Mouse (Mus musculus): ENCODE results near the gene Plxna2. TPM values are rescaled to one million over a fixed set of nuclear protein-coding genes. Genes with fewer than 3 reads are reported as not detected.

Plxna2 gene
- total RNA-seq, 2 experiments from 2014 or later = 0.09 to 1.5 TPM

DNA sequence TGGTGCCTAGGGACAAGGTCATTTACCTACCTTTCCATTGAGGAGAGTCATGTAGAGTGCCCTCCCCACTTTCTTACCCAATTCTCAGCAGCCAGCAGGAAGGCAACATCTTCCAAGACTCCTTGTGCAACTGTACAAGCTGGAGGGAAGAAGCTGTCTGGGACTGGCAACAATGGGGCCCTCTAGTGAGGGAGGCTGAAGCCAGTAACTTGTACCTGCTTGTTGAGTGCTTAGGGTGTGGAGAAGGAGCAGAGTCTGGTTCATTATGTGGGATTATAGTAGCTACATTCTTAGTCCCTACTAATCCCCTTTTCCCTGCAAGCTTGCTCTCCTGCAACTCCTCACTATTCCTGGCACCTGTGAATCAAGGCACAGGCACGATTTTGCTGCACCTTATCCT, 32.1 kb downstream of the Plxna2 start:
- no peak for ATAC-seq (replicated peaks; ENCODE audit: low FRiP score, low TSS enrichment, poor library complexity, severe bottlenecking)

DNA sequence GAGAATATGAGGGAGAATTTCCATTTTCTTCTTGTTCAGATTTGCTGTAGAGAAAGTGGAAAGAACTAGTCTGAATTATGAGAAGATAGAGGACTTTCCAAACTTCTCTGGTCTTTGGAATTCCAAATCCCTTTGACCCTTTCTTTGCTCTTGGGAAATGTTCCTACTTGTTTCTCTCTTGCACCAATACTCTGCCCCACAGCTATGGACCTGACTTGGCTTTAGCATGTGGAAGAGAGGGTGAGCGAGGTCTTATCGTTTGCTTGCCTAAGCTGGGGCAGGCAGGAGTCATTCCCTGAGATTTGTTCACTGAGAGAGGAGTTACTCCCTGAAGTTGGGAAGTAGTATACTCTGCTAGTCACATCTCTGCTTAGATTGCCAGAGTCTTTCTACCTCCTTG, 32.5 kb downstream of the Plxna2 start:
- no peak for ATAC-seq (replicated peaks; ENCODE audit: low FRiP score, low TSS enrichment, poor library complexity, severe bottlenecking)

DNA sequence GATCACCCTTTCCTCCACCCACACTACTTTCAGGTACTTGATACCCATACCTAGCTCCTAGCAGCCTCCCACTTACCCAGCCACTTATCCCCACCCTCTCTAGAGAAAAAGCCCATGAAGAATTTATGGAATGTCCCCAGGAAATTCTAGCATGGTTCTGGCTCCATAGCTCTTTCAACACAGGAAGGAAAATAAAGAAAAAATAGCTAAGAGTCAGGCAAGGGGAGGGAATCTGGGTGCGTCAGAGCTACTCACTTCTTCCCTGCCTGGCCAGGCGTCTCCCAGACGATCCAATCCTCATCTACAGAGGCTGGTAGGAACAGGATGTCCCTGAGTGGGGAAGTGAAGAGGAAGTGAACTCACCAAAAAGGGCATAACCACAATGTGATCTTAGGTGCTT, 34.0 kb downstream of the Plxna2 start:
- no peak for ATAC-seq (replicated peaks; ENCODE audit: low FRiP score, low TSS enrichment, poor library complexity, severe bottlenecking)

DNA sequence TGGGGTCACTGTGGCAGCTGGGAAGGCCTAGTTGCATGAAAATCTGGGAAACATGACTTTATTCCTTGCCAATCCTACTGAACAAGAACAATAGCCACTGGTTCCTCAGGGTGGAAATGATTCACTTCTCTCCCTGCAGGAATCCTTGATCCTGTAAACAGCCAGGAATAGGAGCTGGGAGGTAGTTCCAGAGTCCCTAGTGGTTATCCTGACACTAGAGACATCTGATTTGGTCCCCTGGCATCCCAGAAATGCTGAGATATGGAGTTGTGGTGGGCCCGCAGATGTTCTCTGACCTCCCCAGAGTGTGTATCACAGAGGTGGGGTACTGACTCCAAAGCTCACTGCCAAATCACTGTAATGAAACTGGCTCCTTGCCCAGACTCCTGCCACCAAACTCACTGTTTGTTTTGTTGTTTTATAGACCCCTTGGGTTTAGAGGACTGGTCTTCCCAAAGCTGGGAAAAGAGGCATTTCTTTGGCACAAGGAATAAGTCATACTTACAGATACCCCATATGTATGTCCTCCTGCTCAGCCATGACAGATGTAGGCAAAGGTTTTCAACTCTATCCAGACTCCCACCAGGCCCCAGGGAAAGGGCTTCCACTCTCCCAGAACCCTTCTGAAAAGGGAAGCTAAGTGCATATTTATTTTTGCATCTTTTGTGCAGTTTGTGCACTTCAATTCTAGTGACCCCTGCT, 40.6 kb downstream of the Plxna2 start:
- no peak for ATAC-seq (replicated peaks; ENCODE audit: low FRiP score, low TSS enrichment, poor library complexity, severe bottlenecking)

DNA sequence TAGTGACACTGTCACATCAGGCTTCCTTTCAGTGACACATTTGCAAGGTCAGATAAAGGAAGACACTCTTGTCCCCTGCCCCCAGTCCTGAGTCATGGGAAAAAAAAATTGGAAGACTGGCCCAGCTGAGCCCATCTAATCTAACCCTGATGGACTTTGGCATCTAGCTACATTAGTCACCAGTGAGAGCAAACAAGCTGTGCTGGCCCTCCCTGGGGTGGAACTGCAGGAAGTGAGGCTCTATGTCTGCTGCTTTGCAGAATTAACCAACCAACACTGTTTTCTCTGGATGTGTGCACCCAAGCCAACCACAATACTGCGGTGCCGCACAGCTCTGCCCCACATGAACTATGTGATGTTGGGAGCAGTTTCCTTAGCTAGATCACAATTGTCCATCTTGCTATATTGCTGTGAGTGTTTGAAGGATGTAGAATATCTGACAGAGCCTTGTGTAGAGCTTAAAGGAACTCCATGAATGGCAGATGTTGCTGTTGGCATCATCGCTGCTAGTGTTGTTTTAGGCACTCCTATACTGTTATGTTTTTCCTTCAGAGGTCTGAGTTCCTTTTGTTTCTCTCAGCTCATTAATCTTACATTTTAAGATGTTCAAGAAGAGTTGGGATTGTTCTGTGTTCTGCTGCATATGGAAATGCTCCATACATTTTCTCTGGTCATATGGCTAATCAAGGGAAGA, 42.6 kb downstream of the Plxna2 start:
- ATAC-seq (replicated peaks; ENCODE audit: low FRiP score, low TSS enrichment, poor library complexity, severe bottlenecking) = no peak

DNA sequence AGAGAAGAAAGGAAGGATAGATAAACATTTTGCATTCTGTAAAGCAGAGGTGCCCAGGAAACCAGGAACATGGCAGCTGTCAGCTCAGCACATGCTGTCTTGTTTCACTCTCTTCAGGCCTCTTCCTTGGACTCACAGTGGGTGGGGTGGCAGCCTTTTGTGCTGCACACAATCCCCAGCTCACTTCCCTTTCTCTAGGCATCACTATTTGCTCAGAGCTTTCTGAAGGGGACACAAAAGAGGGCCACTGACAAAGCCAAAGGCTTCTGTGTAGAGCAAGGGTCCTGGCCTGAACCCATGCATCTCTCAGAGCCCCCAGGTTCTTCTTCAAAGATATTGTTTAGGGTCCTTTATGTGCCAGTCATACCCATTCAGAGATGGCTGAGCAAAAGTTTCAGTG, 45.0 kb downstream of the Plxna2 start:
- ATAC-seq (replicated peaks; ENCODE audit: low FRiP score, low TSS enrichment, poor library complexity, severe bottlenecking) = no peak

DNA sequence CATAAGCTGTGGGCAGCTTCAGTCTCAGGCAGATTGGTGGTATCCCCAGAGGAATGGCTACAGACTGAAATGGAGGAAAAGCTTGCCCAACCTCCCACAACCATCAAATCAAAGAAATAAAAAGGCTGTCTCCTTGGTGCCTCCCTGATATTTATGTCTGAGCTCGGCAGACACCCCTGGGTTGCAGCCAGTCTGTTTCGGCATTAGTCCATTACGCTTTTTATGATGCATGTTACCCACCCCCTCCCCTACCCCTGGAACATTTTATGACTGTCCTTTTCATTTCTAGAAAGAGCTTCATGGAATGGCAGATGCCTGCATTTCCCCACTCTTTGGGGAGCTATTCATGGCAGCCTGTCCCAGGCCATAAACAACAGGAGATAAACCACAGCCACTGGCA, 47.7 kb downstream of the Plxna2 start:
- no peak for ATAC-seq (replicated peaks; ENCODE audit: low FRiP score, low TSS enrichment, poor library complexity, severe bottlenecking)

DNA sequence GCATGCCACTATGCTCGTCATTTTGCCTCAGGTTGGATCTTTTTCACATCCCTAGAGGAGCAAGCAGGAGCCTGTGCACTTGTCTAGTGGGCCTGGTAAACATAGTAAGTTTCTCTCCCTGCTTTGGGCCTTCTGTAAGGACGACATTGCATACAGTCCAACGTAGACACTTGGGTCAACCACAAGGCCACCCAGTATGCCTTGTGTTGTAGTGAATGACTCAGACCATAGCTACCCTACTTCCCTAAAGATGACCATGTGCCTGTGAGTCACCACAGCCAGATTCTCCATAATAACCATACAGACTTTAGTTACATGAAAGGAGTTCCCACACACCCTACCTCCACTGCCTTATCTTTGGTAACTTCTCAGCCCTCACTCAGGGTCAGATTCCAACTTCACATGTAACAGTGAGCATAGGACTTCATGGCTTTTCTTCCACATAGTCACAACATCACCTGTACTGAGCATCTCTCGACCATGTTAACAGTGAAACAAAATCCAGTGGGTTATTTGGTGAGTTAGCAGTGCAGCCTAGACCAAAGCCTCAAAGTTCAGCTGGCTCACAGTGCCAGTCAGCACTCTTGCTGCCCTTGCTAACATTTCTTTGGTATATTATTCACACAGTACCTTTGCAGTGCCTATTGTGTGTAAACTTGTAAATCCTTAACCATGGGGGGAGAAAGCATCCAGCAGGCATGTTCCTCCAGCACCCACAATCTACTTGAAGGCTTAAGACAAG, 53.9 kb downstream of the Plxna2 start:
- ATAC-seq (replicated peaks; ENCODE audit: low FRiP score, low TSS enrichment, poor library complexity, severe bottlenecking) = no peak

DNA sequence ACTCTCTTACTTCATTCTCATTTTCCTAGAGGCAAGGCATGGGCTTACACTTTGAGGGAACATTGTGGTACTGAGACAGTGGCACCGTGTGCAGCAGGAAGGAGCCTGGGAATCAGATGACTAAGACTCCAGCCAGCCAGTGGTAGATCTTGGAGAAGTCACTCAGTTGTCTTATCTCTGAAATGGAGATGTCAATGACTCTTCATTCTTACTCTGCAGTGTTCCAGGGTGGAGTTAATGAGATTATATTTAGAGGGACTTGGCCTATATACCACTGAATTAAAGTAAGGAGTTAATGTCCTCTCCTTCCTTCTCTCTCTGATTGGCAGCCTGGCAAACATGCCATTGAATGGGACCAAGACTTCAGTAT, 54.5 kb downstream of the Plxna2 start:
- ATAC-seq (replicated peaks; ENCODE audit: low FRiP score, low TSS enrichment, poor library complexity, severe bottlenecking) = 0 out of 2 replicates have a peak, but pooled peaks have one; percentile 5

DNA sequence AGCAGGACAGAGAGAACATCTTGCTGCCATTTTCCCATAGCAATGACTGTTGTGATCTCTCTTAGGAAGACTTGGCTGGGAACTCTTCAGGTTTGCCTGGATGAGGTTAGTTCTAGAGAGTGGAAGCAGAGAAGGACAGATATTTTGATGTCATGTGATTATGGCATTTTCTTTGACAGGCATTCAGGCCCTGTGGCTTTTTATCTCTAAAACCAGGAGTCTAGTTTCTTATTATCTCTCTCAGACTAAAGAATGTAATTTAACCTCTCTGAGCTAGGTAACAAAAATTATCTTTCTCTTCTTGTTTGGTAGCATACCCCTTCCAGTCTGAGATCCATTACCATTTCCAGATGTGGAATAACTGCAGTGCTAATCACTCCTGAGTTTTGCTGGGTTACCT, 55.2 kb downstream of the Plxna2 start:
- ATAC-seq (replicated peaks; ENCODE audit: low FRiP score, low TSS enrichment, poor library complexity, severe bottlenecking) = peak; percentile 69

DNA sequence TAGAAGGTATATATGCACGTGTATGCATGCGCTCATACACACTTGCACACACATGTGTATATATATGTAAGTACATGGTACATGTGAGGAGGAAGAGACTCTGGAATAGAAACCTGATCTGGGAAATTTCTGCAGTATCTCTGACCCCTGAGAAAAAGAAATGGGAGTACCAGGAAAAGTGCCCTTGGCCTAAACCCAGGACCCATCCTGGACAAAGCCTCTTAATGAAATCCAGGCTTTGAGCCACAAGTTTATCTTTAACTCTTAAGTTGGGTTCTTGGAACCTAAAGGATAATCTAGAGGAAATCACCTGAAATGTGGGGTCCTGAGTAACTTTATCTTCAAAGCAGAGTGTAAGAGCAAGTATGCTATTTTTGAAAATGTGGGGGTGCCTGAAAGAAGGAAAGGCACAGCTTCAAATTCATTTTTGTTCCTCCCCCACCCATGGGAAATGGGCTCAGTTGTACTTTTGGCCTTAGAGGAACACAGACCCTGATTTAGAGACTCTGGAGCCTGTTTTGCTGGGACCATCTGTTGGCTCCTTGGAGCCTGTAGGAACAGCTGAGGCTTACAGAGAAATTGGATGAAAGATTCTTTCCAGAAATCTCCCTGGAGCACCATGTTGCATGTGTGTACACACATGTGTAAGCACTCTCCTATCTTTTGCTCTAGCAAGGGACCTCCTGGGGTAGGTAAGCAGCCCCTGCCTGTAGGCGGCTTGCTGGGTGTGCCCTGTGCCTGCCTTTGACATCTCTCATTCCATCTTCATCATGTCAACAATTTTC, 57.3 kb downstream of the Plxna2 start:
- no peak; the same call in 1 of the 2 replicates for ATAC-seq (replicated peaks; ENCODE audit: low FRiP score, low TSS enrichment, poor library complexity, severe bottlenecking)

DNA sequence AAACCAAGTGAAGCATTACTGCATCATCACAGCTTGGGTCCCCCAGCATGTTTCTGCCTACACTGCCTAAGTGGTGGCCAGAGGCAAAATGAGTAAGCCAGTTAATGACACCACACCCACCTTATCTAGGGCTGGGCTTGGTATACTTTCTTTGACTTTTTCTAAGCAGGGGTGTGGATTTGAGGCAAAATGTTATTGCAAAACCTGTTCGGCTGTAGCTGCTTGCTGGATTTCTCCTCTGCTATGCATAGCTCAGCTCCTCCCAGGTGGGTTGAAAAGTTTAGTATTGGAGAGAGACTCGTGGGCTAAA, 57.8 kb downstream of the Plxna2 start:
- peak; percentile 83 for ATAC-seq (replicated peaks; ENCODE audit: low FRiP score, low TSS enrichment, poor library complexity, severe bottlenecking)

DNA sequence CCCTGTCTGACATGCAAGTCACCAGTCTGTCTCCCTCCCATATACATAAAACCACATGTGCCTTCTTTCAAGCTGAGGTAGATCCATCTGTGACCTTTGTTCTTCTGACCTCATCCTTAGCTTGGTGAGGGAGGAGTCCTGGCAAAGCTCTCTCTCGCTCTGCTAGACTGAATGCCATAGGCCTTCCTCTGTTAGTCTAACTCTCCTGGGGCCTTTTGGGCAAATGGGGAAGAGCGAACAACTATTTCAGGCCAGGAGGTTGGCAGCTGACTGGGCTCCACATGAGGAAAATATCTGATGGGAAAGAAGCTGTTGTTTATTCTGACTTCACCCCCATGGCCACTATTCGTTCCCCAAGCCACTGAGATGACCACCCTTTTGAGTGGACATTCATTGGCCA, 59.9 kb downstream of the Plxna2 start:
- no peak for ATAC-seq (replicated peaks; ENCODE audit: low FRiP score, low TSS enrichment, poor library complexity, severe bottlenecking)

DNA sequence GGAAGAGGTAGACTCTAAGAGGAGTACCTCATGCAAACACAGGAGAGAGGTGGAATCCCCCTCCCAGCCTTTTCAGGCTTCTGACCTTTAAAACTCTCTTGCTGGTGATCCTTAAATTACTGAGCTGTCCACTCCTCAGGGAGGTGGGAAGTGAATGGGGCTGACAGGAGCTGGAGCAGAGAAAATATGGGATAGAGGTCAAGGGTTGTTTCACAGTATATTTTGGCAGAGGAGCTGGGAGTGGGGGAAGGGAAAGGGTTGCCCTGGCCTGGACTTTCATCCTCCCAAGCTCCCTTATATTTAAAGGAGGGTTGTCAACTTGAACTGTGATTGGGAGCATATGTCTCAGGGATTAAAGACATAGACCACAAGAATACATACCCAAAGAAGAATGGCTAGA, 61.1 kb downstream of the Plxna2 start:
- no peak for ATAC-seq (replicated peaks; ENCODE audit: low FRiP score, low TSS enrichment, poor library complexity, severe bottlenecking)

DNA sequence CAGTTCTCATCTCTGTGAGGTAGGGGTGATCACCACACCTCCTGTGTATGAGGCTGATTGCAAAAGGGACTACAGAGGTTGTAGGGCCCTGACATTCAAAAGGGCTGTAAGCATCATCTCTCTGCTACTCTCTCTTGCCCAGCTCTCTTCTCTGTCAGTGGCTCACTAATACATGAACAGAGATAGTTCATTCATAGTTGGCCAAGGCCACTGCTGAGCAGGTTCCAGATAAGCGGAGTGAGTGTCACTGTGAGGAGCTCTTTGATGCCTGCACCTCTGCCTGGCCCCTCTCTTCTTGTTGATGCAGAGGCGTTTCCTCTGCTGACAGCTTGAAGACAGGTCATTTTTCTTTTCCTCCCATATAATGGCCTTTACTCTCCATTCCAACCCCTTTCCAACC, 62.1 kb downstream of the Plxna2 start:
- no peak for ATAC-seq (replicated peaks; ENCODE audit: low FRiP score, low TSS enrichment, poor library complexity, severe bottlenecking)

DNA sequence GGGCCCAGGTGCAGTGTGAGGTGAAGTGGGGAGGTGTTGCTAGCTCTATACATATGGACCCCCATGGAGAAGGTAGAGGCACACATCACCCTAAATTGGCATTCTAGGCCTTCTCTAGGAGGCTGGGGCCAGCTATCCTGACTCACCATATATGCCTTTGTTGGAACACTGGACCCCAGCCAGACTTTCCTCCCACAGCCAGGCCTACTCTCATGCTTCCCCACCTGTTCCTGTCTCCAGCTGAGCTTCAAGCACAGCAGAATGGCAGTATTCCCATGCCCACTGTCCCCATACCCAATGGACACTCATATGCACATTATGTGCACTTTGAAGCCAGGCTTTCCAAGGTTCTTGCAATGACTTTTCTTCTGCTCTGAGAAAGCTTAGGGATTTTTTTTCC, 64.0 kb downstream of the Plxna2 start:
- no peak for ATAC-seq (replicated peaks; ENCODE audit: low FRiP score, low TSS enrichment, poor library complexity, severe bottlenecking)

DNA sequence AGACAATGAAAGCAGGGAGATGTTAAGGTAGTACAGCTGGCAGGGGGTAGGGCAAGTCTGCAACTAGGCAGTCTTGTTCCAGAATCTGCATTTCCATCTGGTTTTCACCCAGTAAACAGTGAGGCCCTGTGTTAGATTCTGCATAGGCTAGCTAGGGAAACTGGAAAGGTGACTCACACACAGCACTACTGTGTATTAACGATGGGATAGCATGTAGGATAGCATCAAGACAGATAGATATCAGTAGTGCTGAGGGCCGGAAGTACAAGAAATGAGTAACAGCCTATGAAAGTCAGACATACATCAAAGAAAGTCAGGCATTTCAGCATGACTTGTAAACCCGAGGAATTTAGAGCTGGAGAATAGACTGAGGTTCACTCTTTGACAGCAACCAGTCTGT, 65.1 kb downstream of the Plxna2 start:
- ATAC-seq (replicated peaks; ENCODE audit: low FRiP score, low TSS enrichment, poor library complexity, severe bottlenecking) = no peak

DNA sequence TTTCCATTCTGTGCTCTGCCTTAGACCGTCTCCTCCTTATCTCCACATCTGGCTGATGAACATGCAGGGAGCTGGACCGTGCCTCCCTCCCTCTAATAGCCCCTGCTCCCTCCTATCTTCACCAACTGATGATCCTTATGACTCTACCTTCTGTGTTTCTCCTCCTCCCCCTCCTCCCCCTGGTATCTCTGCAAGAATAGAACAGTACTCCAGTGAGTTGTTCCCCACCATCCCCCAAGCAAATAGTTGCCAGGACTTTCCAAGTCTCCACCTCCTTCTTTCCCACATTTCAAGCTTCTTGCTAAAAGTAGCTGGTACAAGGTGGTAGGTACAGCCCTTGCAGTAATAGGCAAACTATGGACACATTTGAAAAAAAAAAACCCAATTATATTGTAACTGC, 67.9 kb downstream of the Plxna2 start:
- no peak for ATAC-seq (replicated peaks; ENCODE audit: low FRiP score, low TSS enrichment, poor library complexity, severe bottlenecking)

DNA sequence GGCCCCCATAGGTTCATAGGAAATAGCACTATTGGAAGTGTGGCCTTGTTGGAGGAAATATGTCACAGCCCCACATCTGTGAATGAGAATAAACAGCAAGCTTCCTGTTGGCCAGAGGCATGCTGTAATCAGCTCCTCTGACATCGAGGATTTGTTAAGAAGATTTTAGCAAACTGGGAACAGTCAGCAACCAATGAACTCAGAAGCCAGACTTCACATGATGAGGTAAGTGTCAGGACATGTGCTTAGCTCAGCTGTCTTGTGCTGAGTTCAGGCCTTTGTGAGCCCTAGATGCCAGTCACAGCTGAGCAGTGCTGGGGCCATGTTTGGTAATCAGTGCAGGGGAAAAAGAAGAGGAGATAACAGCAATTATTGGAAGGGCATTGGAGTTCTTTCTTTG, 69.7 kb downstream of the Plxna2 start:
- no peak for ATAC-seq (replicated peaks; ENCODE audit: low FRiP score, low TSS enrichment, poor library complexity, severe bottlenecking)

DNA sequence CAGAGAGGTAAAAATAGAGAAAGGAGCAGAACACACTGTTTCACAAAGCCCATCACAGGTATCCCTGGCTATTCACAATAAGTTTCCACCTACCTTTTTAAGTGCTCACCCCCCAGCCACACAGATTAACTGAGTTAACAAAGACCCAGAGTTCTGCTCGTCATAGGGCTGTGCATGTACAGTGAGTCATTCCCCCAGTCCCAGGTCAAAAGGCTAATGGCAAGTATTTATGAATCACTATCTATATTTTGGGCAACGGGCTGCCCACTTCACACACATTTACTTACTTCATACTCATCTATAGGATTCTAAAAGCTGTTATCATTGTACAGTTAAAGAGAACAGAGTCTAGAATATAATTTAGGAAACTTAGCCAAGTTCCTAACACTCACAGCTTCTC, 70.1 kb downstream of the Plxna2 start:
- no peak for ATAC-seq (replicated peaks; ENCODE audit: low FRiP score, low TSS enrichment, poor library complexity, severe bottlenecking)

All from megakaryocyte-erythroid progenitor cell, adult 5-6 weeks (primary cell).